Mouse (Mus musculus): ENCODE measurements around the gene D17Wsu92e. TPM values are rescaled to one million over a fixed set of nuclear protein-coding genes. Genes with fewer than 3 reads are reported as not detected.
A peak's percentile ranks its signal among the peaks of the same experiment; 100 is the strongest.

Gene D17Wsu92e
- polyA plus RNA-seq, 1 experiment = 111 TPM

DNA sequence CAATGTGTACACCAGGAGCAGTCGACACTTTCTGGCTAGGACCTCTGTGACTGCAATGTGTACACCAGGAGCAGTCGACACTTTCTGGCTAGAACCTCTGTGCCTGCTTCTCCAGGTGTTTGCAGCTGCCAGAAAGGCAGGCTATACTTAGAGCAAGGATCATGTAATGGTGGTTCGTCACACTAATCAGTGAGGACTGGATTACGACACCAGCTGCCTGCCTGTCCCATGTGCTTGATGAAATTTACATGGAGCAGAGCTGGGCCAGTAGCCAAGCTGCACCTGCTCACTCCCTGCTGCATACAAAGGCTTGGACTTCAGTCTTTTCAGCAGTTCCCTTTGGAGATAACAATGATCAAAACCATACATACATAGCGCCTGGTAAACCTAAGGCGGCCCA, 23.7 kb downstream of the D17Wsu92e start:
- Histone ChIP-seq H3K27ac (ENCODE audit: control insufficient read depth, insufficient read depth, low read depth, low read length) (peak overlapping the region; percentile 33; the same call in 1 of the 2 replicates), H3K27me3 (ENCODE audit: control insufficient read depth, insufficient read depth, low read length) (no peaks in the 10 kb centered on the region), H3K36me3 (ENCODE audit: control insufficient read depth, insufficient read depth, low read length) (no peaks in the 10 kb centered on the region), H3K4me1 (ENCODE audit: control insufficient read depth, insufficient read depth, low read length) (peaks cover 3% of the 10 kb centered on the region; the same call in 1 of the 2 replicates), H3K4me3 (ENCODE audit: control insufficient read depth, low read depth, low read length) (no peak overlapping the region)
- TF ChIP-seq POLR2A (IDR thresholded peaks at IDR 0.05; ENCODE audit: control insufficient read depth, low read depth, low read length) (no peak), CTCF (IDR thresholded peaks at IDR 0.05; ENCODE audit: control insufficient read depth, insufficient read depth, insufficient replicate concordance, low read depth, low read length) (no peak)

DNA sequence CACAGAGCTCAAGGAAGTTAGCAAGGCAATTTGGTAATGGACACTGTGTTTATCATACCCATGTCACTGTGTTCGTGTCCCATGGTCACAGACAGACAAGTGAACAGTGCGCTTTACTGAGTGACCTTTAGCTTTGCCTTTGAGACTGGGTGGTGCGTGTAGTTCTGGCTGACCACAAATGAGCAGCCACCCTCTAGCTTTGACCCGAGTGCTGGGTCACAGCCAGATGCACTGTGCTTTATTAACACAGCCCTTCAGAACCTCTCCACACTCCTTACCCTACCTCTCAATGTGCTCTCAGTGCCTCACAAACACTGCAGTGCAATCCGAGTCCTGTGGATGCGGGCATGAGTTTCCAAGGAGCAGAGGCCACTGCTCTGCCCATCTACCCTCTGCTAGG, 27.3 kb downstream of the D17Wsu92e start:
- TF ChIP-seq CTCF (IDR thresholded peaks at IDR 0.05; ENCODE audit: control insufficient read depth, insufficient read depth, insufficient replicate concordance, low read depth, low read length) = no peak
- no peak for TF ChIP-seq POLR2A (IDR thresholded peaks at IDR 0.05; ENCODE audit: control insufficient read depth, low read depth, low read length)
- no peak overlapping the region for H3K4me3 ChIP-seq (ENCODE audit: control insufficient read depth, low read depth, low read length)
- H3K36me3 ChIP-seq (ENCODE audit: control insufficient read depth, insufficient read depth, low read length) = no peaks in the 10 kb centered on the region
- H3K27me3 ChIP-seq (ENCODE audit: control insufficient read depth, insufficient read depth, low read length) = no peaks in the 10 kb centered on the region
- H3K27ac ChIP-seq (ENCODE audit: control insufficient read depth, insufficient read depth, low read depth, low read length) = no peak overlapping the region
- H3K4me1 ChIP-seq (ENCODE audit: control insufficient read depth, insufficient read depth, low read length) = peaks cover 3% of the 10 kb centered on the region; the same call in 1 of the 2 replicates

- Histone ChIP-seq H3K4me1 (ENCODE audit: control insufficient read depth, insufficient read depth, low read length) (peaks cover 3% of the 10 kb centered on the region; the same call in 1 of the 2 replicates), H3K27me3 (ENCODE audit: control insufficient read depth, insufficient read depth, low read length) (no peaks in the 10 kb centered on the region), H3K27ac (ENCODE audit: control insufficient read depth, insufficient read depth, low read depth, low read length) (no peak overlapping the region), H3K36me3 (ENCODE audit: control insufficient read depth, insufficient read depth, low read length) (no peaks in the 10 kb centered on the region), H3K4me3 (ENCODE audit: control insufficient read depth, low read depth, low read length) (no peak overlapping the region)
- no peak for TF ChIP-seq POLR2A (IDR thresholded peaks at IDR 0.05; ENCODE audit: control insufficient read depth, low read depth, low read length)
Measured at GRCm38 (mm10) chr17:27792516-27792915, 27.9 kb downstream of the D17Wsu92e start.

GRCm38 (mm10) chr17:27791556-27791955, 28.9 kb downstream of the D17Wsu92e start:
- H3K4me1 ChIP-seq (ENCODE audit: control insufficient read depth, insufficient read depth, low read length) = peaks cover 3% of the 10 kb centered on the region; the same call in 1 of the 2 replicates

GRCm38 (mm10) chr17:27790976-27791375, 29.5 kb downstream of the D17Wsu92e start:
- no peak overlapping the region for H3K4me3 ChIP-seq (ENCODE audit: control insufficient read depth, low read depth, low read length)
- H3K4me1 ChIP-seq (ENCODE audit: control insufficient read depth, insufficient read depth, low read length) = peaks cover 3% of the 10 kb centered on the region; the same call in 1 of the 2 replicates
- no peaks in the 10 kb centered on the region for H3K36me3 ChIP-seq (ENCODE audit: control insufficient read depth, insufficient read depth, low read length)
- no peaks in the 10 kb centered on the region for H3K27me3 ChIP-seq (ENCODE audit: control insufficient read depth, insufficient read depth, low read length)
- TF ChIP-seq CTCF (IDR thresholded peaks at IDR 0.05; ENCODE audit: control insufficient read depth, insufficient read depth, insufficient replicate concordance, low read depth, low read length) (no peak), POLR2A (IDR thresholded peaks at IDR 0.05; ENCODE audit: control insufficient read depth, low read depth, low read length) (no peak)
- no peak overlapping the region for H3K27ac ChIP-seq (ENCODE audit: control insufficient read depth, insufficient read depth, low read depth, low read length)

More at GRCm38 (mm10) chr17:27791556-27791955, 28.9 kb downstream of the D17Wsu92e start:
- Histone ChIP-seq H3K36me3 (ENCODE audit: control insufficient read depth, insufficient read depth, low read length) (no peaks in the 10 kb centered on the region), H3K4me3 (ENCODE audit: control insufficient read depth, low read depth, low read length) (no peak overlapping the region), H3K27ac (ENCODE audit: control insufficient read depth, insufficient read depth, low read depth, low read length) (no peak overlapping the region), H3K27me3 (ENCODE audit: control insufficient read depth, insufficient read depth, low read length) (no peaks in the 10 kb centered on the region)
- no peak for TF ChIP-seq CTCF (IDR thresholded peaks at IDR 0.05; ENCODE audit: control insufficient read depth, insufficient read depth, insufficient replicate concordance, low read depth, low read length)

DNA sequence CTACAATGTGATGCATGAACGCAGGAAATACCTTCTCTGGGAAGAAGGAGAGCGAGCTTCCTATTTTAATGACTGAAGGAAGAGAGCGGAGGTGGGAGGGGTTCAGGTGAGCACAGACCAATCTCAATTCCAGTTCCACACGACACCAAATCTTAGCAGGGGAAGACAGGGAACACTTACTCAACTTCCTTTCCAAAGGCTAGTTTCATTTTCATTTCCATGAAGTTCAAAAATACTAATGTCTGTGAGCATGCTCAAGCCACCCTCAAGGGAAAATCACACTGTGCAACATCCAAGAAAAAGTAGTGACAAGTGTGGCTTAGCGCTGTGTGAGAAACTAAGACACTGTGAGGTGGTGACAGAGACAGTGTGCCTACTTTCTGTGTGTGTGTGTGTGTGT, 30.4 kb downstream of the D17Wsu92e start:
- H3K36me3 ChIP-seq (ENCODE audit: control insufficient read depth, insufficient read depth, low read length) = no peaks in the 10 kb centered on the region
- no peak for TF ChIP-seq CTCF (IDR thresholded peaks at IDR 0.05; ENCODE audit: control insufficient read depth, insufficient read depth, insufficient replicate concordance, low read depth, low read length)
- TF ChIP-seq POLR2A (IDR thresholded peaks at IDR 0.05; ENCODE audit: control insufficient read depth, low read depth, low read length) = no peak
- no peaks in the 10 kb centered on the region for H3K27me3 ChIP-seq (ENCODE audit: control insufficient read depth, insufficient read depth, low read length)
- no peak overlapping the region for H3K27ac ChIP-seq (ENCODE audit: control insufficient read depth, insufficient read depth, low read depth, low read length)
- H3K4me1 ChIP-seq (ENCODE audit: control insufficient read depth, insufficient read depth, low read length) = peaks cover 3% of the 10 kb centered on the region; the same call in 1 of the 2 replicates
- no peak overlapping the region for H3K4me3 ChIP-seq (ENCODE audit: control insufficient read depth, low read depth, low read length)

DNA sequence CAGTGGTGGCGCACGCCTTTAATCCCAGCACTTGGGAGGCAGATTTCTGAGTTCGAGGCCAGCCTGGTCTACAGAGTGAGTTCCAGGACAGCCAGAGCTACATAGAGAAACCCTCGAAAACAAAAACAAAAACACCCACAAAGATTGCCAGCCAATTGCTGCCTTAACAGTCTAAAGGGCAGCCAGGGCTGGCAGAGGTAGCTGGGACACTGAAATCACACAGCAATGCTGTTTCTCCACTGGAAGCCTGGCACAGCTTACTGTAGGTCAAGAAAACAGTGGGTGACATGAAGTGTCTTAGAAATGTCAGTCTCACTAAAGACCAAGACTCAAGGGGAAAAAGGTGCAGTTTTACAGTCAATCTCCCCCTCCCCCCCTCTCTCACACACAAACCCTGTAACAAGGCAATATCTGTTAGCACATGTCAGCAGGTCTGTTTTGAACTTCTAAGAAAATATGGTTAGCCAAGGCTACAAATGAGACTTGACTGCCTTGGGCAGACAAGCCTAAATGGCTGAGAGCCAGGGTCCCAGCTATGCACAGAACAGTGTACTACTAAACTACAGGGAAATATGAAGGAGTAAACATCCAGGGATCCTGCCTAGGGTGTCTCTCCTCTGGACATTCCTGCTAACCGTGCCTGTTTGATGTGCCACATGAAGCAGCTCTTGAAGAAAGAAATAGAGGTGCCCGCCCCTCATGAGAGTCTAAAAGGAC, 31.8 kb downstream of the D17Wsu92e start:
- TF ChIP-seq CTCF (IDR thresholded peaks at IDR 0.05; ENCODE audit: control insufficient read depth, insufficient read depth, insufficient replicate concordance, low read depth, low read length) (no peak), POLR2A (IDR thresholded peaks at IDR 0.05; ENCODE audit: control insufficient read depth, low read depth, low read length) (no peak)
- H3K27ac ChIP-seq (ENCODE audit: control insufficient read depth, insufficient read depth, low read depth, low read length) = no peak overlapping the region
- peaks cover 3% of the 10 kb centered on the region; the same call in 1 of the 2 replicates for H3K4me1 ChIP-seq (ENCODE audit: control insufficient read depth, insufficient read depth, low read length)
- no peaks in the 10 kb centered on the region for H3K36me3 ChIP-seq (ENCODE audit: control insufficient read depth, insufficient read depth, low read length)
- H3K4me3 ChIP-seq (ENCODE audit: control insufficient read depth, low read depth, low read length) = no peak overlapping the region
- H3K27me3 ChIP-seq (ENCODE audit: control insufficient read depth, insufficient read depth, low read length) = no peaks in the 10 kb centered on the region

Data from testis, adult 2 months (tissue).